Mouse (Mus musculus) right cerebral cortex, adult 18-20 months (tissue): Measurements from ENCODE around the gene Nck1.
A peak's percentile ranks its signal among the peaks of the same experiment; 100 is the strongest.

ENCODE experiments used
- DNase-seq: peaks from one replicate; pipeline ENCODE4 v3.0.0; 2022; ENCODE audit warnings: mixed read lengths

Nck1 gene

GRCm38 (mm10) chr9:100468151-100468550, 77.8 kb downstream of the Nck1 start:
- DNase-seq, result no peak

- DNase-seq, result no peak
These were observed 78.3 kb downstream of the Nck1 start for GRCm38 (mm10) chr9:100467653-100468052.

- no peak for DNase-seq
These were observed 79.2 kb downstream of the Nck1 start for GRCm38 (mm10) chr9:100466743-100467142.

GRCm38 (mm10) chr9:100465988-100466387, 79.9 kb downstream of the Nck1 start:
- no peak for DNase-seq

GRCm38 (mm10) chr9:100465380-100465779, 80.6 kb downstream of the Nck1 start:
- DNase-seq, result no peak

- no peak for DNase-seq
These were observed 82.2 kb downstream of the Nck1 start for GRCm38 (mm10) chr9:100463771-100464170.

GRCm38 (mm10) chr9:100462098-100462497, 83.8 kb downstream of the Nck1 start:
- no peak for DNase-seq

GRCm38 (mm10) chr9:100461671-100462070, 84.3 kb downstream of the Nck1 start:
- peak; percentile 64 for DNase-seq

GRCm38 (mm10) chr9:100460203-100460602, 85.7 kb downstream of the Nck1 start:
- no peak for DNase-seq

GRCm38 (mm10) chr9:100457971-100458681, 87.8 kb downstream of the Nck1 start:
- DNase-seq, result no peak

GRCm38 (mm10) chr9:100454664-100454993, 91.3 kb downstream of the Nck1 start:
- DNase-seq, result no peak

- DNase-seq, result peak; percentile 77
These were observed 91.8 kb downstream of the Nck1 start for GRCm38 (mm10) chr9:100453944-100454663.

- DNase-seq, result no peak
These were observed 93.5 kb downstream of the Nck1 start for GRCm38 (mm10) chr9:100452432-100452831.

GRCm38 (mm10) chr9:100446059-100446686, 99.8 kb downstream of the Nck1 start:
- DNase-seq, result peak; percentile 63
